15 mouse cellular contexts compared by ENCODE assay signal in genomic region chr5:96995791-96996190, GRCm38 (mm10). TPM values are rescaled to one million over a fixed set of nuclear protein-coding genes. Genes with fewer than 3 reads are reported as not detected.
DNase-seq lines count a peak whose midpoint lies in the region; ATAC-seq and TF ChIP-seq lines count a peak whose summit lies in the region.
"Had no signal": no experiment of that assay in that cellular context is flagged by ENCODE, and none has a peak within 500 bp of the region (broad histone marks: within the 10 kb centered on the region; RNA-seq: fewer than 3 reads in every experiment).

No protein-coding gene starts in this region.

- H3K4me1 ChIP-seq in hindbrain, embryonic 12.5 days = peaks cover 24% of the 10 kb centered on the region
- H3K4me1 ChIP-seq in hindbrain, postnatal 0 days (ENCODE audit: insufficient read depth, low read length) = peaks cover 8% of the 10 kb centered on the region; the same call in 1 of the 2 replicates
- H3K4me1 ChIP-seq in midbrain, embryonic 10.5 days = peaks cover 31% of the 10 kb centered on the region

- no peak for ATAC-seq in hindbrain, embryonic 12.5 days (ENCODE audit: low FRiP score)
- ATAC-seq in hindbrain, postnatal 0 days = no peak
- ATAC-seq: forebrain, postnatal 0 days; midbrain, embryonic 15.5 days had no signal

- H3K27ac ChIP-seq in hindbrain, embryonic 12.5 days = 0 out of 2 replicates have a peak overlapping the region, but pooled peaks have one; percentile 23
- H3K27ac ChIP-seq in hindbrain, postnatal 0 days = no peak overlapping the region
- H3K27ac ChIP-seq in midbrain, embryonic 10.5 days (replicated peaks) = no peak overlapping the region

- H3K9ac ChIP-seq in hindbrain, embryonic 12.5 days = no peak overlapping the region
- no peak overlapping the region for H3K9ac ChIP-seq in hindbrain, postnatal 0 days (replicated peaks; ENCODE audit: low read length)

- DNase-seq in adrenal gland, adult 2 months = peak; percentile 49
- no peak for DNase-seq in adrenal gland, postnatal 4 days (ENCODE audit: low spot score in 2 of 2)
- no peak for DNase-seq in hindbrain, postnatal 0 days (ENCODE audit: low spot score)
- peak; percentile 95 for DNase-seq in 3T3-L1 (ENCODE audit: low read depth, low spot score)
- DNase-seq in forelimb bud, embryonic 11.5 days (ENCODE audit: low read depth, low spot score) = peak; percentile 25
- DNase-seq in urinary bladder, postnatal 14 days (ENCODE audit: low spot score) = no peak
- DNase-seq in midbrain, embryonic 10.5 days (ENCODE audit: low spot score) = no peak
- DNase-seq: cerebellum, adult 11 months; heart, adult 18-20 months; heart, postnatal 36 days; kidney, adult 18-20 months; right cerebral cortex, postnatal 4 days had no signal

- 64% methylated on average over 5 of the region's 5 CpGs for WGBS in hindbrain, embryonic 12.5 days
- 68% methylated on average over 5 of the region's 5 CpGs for WGBS in hindbrain, postnatal 0 days
- whole genome bisulfite sequencing in midbrain, embryonic 10.5 days = 76% methylated on average over 5 of the region's 5 CpGs

- no peaks in the 10 kb centered on the region for H3K9me3 ChIP-seq in hindbrain, embryonic 12.5 days (replicated peaks)
- no peaks in the 10 kb centered on the region for H3K9me3 ChIP-seq in hindbrain, postnatal 0 days (ENCODE audit: low read length)
- H3K9me3 ChIP-seq in midbrain, embryonic 10.5 days (replicated peaks) = no peaks in the 10 kb centered on the region
- H3K9me3 ChIP-seq: midbrain, embryonic 15.5 days had no signal

- no peak for TF ChIP-seq CTCF in hindbrain, postnatal 0 days (IDR thresholded peaks at IDR 0.05; ENCODE audit: low read depth)

- no peaks in the 10 kb centered on the region for H3K27me3 ChIP-seq in hindbrain, embryonic 12.5 days
- no peaks in the 10 kb centered on the region for H3K27me3 ChIP-seq in hindbrain, postnatal 0 days (ENCODE audit: insufficient read depth, low read length)
- H3K27me3 ChIP-seq in midbrain, embryonic 10.5 days (ENCODE audit: low read depth, poor library complexity, severe bottlenecking) = peaks cover 6% of the 10 kb centered on the region; the same call in 1 of the 2 replicates
- H3K27me3 ChIP-seq: midbrain, embryonic 15.5 days had no signal

- H3K4me3 ChIP-seq in hindbrain, embryonic 12.5 days = no peak overlapping the region
- no peak overlapping the region for H3K4me3 ChIP-seq in hindbrain, postnatal 0 days (ENCODE audit: low read length)
- H3K4me3 ChIP-seq in midbrain, embryonic 10.5 days = no peak overlapping the region

- no peaks in the 10 kb centered on the region for H3K36me3 ChIP-seq in hindbrain, embryonic 12.5 days
- H3K36me3 ChIP-seq in hindbrain, postnatal 0 days (ENCODE audit: insufficient read depth, low read length) = no peaks in the 10 kb centered on the region
- no peaks in the 10 kb centered on the region for H3K36me3 ChIP-seq in midbrain, embryonic 10.5 days
- H3K36me3 ChIP-seq: midbrain, embryonic 15.5 days had no signal

- H3K4me2 ChIP-seq in hindbrain, embryonic 12.5 days (replicated peaks) = 0 out of 2 replicates have a peak overlapping the region, but pooled peaks have one; percentile 79
- H3K4me2 ChIP-seq in hindbrain, postnatal 0 days (ENCODE audit: low read depth, low read length) = no peak overlapping the region

RNA-seq across cellular contexts. Expression of gene Bmp2k, which starts 1.7 kb away (rescaled TPM):
- 10 to 100 TPM; 26.0 to 38.8 TPM for total RNA-seq in adrenal gland, adult 2 months (2021)
- polyA plus RNA-seq in adrenal gland, adult 2 months (2012; rRNA removed) = 9.5 and 10.6 TPM in 2 replicates
- total RNA-seq in adrenal gland, postnatal 4 days (2021) = 10 to 100 TPM; 25.3 to 26.8 TPM
- 12.8 and 15.2 TPM in 2 replicates for polyA plus RNA-seq in hindbrain, embryonic 12.5 days (2016; fragmentation: Nextera tagmentation; extraction: Ambion mirVana)
- 18.5 and 21.7 TPM in 2 replicates for total RNA-seq in hindbrain, postnatal 0 days (2014; rRNA removed)
- polyA plus RNA-seq in hindbrain, postnatal 0 days (2015; fragmentation: Nextera tagmentation; extraction: Ambion mirVana) = 10.3 and 10.5 TPM in 2 replicates
- 8.9 and 9.2 TPM in 2 replicates for polyA plus RNA-seq in midbrain, embryonic 10.5 days (2016; fragmentation: Nextera tagmentation; extraction: Ambion mirVana)

Comparison
In these comparisons a context has a peak if more than half of its experiments do, and no peak if none do; other contexts are left out.
1. DNase-seq: peak in adrenal gland, adult 2 months (single experiment), 3T3-L1 (single experiment) and forelimb bud, embryonic 11.5 days (single experiment); none in adrenal gland, postnatal 4 days (0 of 2), hindbrain, postnatal 0 days (single experiment), urinary bladder, postnatal 14 days (single experiment) and midbrain, embryonic 10.5 days (single experiment).